Mouse (Mus musculus) layer of hippocampus, postnatal 10 days (tissue): ENCODE results near the gene 4930435E12Rik. TPM values are rescaled to one million over a fixed set of nuclear protein-coding genes. Genes with fewer than 3 reads are reported as not detected.
A peak's percentile ranks its signal among the peaks of the same experiment; 100 is the strongest.
"Not testable (repeated sequence)": the region's sequence is repeated elsewhere in the genome, so short reads cannot be mapped to it uniquely, and the experiment has no call there.

Experiments used
- DNase-seq, 2 experiments: peaks; one replicate each; pipeline ENCODE4 v3.0.0; 2021; ENCODE audit warnings: low spot score in 2 of 2
- long read RNA-seq: library from polyadenylated mRNA; stranded (forward); transcript quantifications from one replicate; pipeline ENCODE4 v2.0.0, GENCODE M21; 2023
- total RNA-seq, 2 experiments: library from RNA; stranded (reverse); gene quantifications; 2 replicates each; pipeline ENCODE4 v1.2.3; 2021

Gene 4930435E12Rik
- total RNA-seq: not detected
- long read RNA-seq: 0 reads

DNA sequence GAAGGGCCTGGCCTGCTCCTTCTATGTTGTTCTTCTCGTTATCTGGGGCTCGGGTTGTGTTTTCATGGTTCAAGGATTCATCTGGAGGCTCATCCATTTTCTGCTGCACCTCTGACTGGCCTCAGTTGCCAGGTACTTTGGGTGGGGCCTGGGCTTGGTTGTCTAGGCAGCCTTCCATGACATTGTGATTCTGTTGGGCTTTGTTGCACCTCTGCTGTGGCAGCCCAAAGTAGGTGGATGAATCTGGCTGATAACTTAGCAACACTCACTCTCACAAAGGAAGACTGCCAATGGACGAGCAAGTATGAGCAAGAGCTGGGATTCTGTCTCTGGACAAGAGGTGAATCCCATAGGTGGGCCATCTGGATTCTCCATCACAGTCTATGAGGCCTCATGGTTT is at the start of gene 4930435E12Rik:
Gene 4930435E12Rik (minus strand): TSS at position 101 of the 400 bp plus-strand sequence.
- DNase-seq: no peak

DNA sequence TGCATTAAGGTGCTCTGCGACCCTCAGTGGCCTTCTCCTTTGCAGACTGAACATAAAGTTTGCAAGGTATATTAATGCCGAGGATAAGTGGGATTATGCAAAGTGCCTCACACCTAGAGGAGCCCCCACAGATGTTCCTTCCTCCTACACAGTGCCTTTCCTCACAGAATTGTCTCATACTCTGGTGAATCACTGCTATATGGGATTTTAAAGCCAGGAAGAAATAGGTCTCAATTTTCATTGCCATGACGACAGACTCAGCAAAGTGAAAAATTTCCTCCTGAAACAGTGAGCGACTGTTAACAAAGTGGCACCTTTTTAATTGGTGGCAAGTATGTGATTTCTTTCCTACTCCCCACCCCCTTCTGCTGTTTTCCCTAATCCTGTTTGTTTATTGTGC is 45.9 kb upstream of the 4930435E12Rik start:
- no peak for DNase-seq

DNA sequence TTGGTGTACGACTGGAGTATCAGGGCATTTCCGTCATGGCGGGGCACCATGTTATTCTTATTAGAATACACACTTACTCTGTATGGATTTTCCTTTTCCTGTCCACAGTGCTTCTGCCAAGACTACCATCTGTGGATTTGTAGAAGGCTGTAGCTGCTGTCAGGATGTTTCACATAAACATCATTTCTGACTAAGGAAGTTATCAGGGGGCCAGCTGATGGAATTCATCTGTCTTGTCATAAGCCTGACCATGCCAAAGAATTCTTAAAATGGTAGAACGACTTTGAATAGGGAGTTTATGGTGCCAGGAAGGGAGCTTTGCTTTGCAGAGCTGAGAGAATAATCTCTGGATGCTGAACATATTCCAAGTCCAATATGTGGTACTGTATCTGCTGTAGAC is 44.7 kb upstream of the 4930435E12Rik start:
- no peak for DNase-seq

DNA sequence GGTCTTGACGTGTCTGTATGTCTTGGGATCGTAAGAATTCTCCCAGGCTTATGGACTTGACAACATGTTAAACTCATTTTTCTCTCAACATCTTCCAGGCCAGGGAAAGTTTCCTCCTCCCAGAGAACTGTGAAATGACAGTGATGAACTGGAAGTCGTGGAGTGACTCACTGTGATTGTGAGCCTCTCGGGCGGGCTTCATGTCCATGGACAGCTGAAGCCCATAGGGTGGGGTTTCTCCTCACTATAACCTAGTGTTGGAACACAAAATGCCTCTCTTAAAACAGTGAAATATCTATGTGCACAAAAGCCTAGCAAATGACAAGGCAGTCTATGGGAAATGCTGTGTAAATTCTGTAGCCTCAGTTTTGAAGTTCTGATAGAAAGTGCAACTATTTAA is 35.8 kb upstream of the 4930435E12Rik start:
- no peak for DNase-seq

DNA sequence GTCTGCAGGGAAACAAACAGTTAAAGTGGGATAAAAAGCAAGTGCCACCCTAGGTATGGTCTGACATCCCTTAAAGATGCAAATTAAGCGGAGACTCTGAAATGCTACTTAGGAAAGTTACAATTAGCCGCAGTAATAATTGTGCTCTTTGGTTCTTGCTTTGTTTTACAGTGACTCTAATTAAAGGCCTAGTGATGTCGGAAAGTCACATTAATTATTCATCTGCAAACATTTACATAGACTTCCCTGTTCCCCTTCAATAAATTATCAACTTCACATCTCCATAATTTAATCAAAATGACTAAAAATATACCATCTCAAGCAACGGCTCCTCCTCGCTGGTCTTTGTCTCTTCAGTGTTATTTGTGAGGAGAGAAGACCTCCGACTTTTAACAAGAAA is 32.0 kb upstream of the 4930435E12Rik start:
- DNase-seq: no peak

DNA sequence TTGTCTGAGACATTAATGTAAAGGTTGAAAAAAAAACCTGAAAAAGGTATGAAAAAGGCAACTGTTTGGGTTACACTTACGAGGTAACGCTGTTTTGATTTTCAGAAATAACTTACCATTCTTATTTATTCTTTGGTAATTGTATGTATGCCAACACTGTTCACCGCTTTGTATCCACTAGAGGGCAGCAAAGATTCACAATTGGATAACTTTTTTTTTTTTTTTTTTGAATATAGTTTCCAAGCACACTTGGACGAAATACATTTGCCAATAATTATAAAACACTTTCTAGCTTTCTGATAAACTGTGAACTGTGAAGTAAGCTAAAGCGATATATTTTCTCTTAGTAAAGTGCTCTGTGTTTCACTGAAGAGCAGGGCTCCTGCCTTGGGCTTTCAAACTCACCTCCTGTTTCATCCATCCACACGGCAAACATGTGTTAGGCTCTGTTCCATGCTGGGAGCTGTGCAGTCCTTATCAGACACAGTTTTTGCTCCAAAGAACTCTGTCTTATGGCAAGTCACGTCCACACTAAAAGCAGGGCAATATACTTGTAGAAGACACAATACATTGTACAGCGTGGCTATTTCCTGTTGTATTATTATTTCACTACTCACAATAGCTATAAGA is 29.7 kb upstream of the 4930435E12Rik start:
- no peak for DNase-seq

DNA sequence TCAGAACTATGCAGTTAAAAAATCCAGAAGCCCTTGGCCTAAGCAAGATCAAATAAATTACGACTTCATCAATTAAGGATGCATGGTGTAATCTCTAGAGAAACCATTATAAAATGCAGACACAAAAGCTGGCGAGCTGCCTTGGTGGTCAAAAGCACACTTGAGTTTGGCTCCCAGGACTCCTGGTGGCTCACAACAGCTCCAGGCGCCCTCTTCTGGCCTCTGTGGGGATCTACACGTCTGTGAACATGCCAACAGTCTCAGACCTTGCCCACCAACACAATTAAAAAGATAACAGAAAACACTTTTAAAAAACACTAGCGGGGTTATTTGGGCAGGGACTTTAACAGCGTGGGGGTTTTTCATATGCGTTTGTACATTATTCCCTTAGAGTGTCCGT is 16.0 kb downstream of the 4930435E12Rik start:
- DNase-seq: peak; percentile 81 to 84

DNA sequence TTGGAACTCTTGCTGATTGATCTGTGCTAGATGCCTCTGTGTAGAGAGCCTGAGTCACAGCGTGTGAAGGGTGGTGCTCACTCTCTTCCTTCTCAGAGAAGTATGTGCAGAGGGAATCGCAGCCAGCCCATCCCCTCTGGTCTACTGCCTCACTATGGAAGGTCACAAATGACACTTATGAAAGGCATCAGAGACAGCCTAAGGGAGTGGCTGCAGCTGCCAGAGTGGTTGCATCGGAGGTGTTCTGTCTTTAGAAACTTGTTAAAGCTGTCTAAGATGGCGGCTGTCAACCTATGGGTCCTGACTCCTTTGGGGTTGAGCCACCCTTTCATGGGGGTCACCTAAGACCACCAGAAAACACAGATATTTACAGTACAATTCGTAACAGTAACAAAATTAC is 18.4 kb downstream of the 4930435E12Rik start:
- DNase-seq: no peak

DNA sequence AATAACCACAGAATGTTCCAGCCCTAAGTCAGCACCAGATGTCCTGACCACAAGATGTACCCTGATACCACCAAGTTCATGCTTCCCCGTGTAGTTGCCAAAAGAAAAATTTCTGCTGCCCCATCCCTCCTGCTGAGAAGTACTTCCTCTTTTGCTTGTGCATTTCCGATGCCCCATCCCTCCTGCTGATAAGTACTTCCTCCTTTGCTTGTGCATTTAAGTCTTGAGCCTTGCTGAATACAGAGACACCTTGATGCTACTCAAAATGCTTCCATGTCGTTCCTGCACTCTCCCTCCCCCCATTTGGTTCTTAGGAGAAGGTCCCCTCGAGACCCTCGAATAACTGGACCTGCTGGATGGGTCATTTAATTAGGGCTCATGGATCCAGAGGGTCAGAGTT is 20.8 kb downstream of the 4930435E12Rik start:
- DNase-seq: not testable (repeated sequence)

DNA sequence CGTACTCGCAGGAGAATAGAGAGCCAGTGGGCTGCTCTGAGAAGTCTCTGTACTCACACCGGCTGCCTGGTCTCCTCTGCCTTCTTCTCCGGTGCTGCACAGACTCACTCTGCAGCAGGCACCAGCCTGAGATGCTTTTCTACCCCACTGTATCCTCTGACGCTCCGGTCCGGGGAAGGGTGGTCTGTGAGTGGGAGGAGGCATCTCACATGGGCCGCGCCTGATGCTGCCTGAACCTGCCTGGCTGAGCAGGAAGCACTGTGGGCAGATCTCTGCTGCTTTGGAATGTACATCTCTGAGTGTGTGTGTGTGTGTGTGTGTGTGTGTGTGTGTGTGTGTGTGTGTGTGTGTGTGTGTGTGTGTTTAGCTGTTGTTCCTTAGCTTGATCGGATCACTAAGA is 28.5 kb downstream of the 4930435E12Rik start, which contains the start of gene Upk1b:
Gene Upk1b (minus strand): TSS at position 238 of the 400 bp plus-strand sequence.
- DNase-seq: no peak

DNA sequence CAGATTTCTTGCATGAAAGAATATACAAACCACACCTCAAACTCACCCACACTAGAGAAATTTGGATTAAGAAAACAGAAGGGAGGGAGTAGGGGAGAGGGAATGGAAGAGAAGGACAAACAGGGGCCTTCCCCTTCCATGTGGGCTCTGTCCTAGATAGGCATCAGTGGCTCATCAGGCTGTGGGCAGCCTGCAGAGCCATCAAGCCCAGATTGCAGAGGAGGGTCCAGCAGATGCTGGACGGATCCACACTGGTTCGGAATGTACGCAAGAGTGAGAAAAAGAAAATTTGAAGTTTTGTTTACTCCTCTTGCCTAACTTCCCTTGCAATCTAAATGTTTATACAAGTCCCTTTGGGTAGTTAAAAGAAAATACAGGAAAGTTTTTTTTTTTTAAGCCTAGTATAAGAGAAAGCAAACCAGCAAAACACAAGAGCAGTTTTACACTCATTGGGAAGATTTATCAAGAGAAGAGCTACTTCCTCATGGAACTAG is 29.5 kb downstream of the 4930435E12Rik start:
- no peak for DNase-seq

DNA sequence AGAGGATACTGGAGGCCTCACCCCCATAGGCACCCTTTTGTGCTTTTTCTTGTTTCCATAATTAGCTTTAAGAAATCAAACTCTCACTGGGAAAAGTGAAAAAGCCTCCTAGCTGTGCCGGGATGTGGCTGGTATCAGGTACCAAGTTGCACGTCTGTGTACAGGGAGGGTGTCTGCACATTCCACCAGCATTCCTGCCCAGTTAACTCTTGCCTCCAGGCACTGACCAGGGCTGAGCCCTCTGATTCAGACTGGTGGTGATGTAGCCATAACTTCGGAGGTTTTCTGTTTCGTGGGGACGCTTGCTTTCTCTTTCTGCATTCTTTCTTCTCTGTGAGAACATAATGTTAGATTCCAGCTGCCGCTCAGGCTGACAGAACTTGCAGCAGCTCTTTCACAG is 35.4 kb downstream of the 4930435E12Rik start:
- no peak for DNase-seq

DNA sequence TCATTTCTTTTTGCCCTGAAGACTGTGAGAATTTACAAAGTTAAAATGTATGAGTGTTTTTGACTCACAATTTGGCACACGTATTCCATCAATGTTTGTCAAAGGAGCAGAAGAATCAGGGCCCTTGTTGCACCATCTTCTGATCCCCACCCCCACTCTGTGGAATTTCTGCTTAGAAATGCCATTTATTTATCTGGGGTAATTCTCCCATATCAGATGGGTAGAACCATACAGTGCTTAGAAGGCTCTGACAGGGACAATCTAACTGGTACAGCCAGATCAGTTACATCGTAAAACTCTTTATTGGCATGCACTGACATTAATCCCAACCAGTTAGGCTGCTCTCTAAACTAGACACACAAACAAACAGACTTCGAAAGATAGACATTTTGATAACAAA is 38.6 kb downstream of the 4930435E12Rik start:
- DNase-seq: no peak

DNA sequence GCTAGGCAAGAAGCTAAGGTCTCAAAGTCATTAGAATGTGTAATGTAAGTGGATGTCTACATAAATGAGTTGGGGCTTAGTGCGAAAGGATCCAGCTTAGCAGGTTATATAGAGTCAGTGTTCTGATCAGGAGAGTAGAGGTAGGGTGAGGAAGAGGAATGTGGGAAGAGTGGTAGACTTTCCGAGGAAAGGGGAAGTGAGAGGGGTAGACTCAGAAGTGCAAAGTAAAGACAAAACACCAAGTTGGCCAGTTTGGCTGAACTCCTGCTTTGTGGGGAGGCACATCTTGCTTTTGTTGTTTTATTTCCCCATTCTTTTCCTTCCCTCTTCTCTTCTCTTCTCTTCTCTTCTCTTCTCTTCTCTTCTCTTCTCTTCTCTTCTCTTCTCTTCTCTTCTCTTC is 39.5 kb downstream of the 4930435E12Rik start:
- no peak for DNase-seq

DNA sequence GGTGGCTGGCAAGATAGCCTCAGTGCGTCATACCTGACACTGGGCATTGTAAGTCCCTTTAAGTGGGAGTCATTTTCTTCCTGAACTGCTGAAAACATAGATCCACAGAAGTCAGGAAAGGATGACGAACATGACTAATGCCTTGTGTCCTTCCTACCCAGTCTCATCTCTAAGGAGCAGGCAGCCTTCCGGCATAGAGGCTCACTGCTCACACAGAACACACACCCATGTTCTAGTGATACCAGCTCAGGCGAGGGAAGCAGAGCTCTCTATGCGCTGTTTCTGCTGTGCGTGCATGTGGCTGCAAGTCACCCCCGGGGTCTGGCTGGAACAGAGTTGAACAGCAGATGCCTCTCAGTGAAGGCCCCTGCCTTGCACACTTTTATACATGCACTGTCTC is 43.2 kb downstream of the 4930435E12Rik start:
- no peak for DNase-seq

DNA sequence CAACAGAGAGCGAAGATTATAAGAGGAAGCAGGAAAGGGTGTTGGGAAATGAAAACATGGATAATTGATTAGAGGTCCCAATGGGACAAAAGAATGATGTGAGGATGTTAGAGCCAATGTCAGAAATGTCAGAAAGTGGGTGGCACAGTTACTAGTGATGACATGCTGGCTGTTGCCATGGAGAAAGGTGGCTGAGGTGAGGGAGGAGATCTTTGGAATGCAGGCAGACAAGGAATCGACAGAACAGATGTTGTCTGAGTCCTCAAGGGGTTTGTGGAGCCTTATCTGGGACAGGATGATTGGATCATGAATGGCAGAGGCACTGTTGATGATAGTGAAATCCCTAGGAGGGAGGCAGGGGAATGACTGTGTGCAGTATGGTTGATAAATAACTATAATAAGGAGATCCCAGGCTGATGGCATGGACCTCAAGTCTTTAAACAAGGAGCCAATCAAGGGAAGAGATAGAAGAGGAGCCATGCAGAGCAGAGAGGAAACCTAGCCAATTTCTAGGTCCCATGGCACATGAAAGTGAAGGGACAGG is 46.0 kb downstream of the 4930435E12Rik start:
- no peak for DNase-seq

DNA sequence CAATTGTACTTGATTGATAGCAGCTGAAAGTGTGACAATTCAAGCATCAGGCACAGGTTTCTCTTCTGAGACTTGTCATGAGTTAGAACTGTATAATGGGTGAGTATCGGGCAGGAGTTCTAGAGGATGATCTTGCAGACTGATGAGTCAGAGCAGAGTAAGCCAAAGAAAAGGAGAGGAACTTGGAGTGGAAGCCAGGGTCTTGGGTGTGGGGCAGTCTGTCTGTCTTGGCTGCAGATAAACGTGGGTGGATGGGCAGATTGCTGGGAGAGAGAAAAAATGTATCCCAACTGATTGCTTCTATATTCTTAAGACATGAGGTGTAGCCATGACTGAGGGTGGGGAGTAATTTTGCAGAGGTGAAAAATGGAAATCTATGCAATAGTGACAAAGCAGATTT is 46.6 kb downstream of the 4930435E12Rik start:
- no peak for DNase-seq

DNA sequence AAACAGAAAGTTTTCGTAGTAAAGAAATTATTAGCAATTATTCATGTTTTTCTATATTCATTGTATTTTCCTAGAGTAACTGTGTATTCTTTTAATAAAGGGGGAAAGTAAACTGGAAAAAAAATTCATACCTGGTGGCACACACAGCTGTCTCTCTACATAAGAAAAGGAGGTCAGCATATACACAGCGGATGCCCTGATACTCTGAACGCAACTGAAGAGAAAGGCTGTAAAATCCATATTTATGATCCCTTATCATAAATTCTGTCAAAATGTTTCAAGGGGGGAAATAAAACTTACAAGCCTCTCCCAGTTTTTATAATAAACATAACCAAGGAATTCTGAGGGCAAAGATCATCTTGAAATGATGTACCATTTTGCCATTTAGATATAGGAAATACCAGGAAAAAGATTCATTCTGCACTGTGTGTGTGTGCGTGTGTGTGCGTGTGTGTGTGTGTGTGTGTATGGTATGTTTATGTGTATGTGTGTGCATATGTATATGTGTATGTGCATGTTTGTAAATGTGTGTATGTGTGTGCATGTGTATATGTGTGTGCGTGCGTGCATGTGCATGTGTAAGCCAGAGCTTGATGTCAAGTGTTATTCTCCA is 47.5 kb downstream of the 4930435E12Rik start:
- no peak for DNase-seq

DNA sequence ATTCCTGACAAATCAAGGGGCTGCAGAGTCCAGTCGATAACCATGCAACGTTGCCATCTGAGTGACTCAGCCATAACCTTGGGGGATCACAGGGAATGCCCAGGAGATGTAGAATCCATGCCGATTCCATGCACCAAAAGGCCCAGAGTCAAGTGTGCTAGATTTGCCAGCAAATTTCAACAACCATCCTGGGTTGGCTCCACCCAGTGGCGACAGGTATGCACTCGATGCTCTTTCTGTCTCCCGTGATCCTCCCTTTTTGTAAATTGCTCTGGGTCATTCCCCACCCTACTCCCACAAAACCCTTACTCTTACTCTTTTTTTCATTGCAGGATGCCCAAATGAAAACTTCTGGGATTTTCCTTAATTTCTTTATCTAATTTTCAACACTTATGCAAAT is 52.2 kb downstream of the 4930435E12Rik start:
- DNase-seq: no peak

DNA sequence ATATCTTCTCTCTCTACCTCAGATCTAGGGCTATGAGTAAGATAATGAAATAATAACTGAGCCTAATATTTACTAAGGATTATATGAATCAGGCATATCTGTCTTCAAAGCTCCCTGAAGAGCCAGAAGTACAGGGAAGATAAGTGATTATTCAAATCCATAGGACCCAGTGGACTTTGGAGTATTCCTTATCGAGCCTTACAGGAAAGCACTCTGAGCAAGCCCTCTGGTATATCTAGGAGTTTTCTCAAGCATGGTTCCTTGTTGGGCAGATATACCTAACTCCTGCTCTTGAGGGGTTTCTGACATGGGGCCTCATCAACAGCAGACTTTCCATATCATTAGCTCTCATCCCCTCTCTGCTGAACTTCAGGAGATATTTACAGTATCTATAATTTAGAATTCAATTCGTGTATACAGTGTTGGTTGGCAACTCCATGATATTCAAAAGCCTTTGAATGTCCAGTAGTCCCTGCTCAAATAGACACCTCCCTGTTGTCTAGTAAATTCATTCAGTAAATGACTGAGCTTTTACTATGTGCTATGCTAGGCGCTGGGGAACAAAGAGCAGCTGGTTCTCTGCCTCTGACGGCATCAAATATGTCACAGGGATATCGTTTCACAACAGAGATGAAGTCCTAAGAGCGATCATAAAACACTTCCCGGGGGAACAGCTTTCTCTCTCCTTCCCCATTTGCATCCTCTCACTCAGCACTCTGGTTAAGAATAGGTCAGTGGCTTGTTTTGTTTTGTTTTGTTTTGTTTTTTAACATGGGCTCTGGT is 53.4 kb downstream of the 4930435E12Rik start:
- DNase-seq: no peak

DNA sequence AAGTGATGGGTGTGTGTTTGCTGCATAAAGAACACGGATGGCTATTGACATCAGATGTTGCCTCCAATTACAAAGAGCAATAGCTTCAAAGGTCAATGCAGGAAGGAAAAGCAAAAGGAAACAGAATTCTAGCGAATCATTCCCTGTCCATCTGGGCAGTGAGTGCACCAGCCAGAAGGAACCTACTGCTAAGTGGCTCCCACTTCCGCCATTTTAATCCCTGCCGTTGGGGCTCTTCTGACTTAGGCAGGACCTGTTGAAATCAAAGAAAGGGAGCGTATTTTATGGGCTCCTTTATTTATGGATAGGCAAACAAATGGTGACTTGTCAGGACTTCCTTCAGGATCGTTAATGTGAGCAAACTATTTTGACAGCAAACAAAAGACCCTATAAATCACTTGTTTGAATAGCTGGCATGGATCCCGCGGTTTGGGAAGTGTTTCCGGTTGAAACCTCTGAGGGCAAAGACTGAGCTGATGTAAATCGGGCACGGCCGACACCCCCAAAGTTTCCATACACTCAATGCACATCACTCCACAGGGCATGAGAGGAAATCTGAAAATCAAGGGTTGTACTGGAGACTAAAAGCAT is 55.5 kb downstream of the 4930435E12Rik start:
- DNase-seq: no peak

DNA sequence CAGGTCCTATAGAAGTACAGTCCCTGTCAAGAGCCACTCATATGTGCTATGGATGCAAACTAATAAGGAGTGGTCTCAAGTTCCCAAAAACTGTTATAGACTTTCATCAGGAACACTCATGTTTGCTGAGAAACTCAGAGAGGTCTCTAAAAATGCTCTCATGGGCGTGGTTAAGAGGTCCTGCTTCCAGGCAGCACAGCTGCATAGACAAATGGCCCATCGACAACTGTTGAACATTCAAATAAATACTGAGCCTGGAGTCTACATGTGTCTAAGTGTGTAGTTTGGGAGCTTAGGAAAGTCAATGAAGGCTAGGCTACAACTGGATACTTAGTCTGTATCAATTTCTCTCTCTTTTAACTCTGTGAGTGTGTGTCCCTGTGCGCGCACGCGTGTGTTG is 57.4 kb downstream of the 4930435E12Rik start:
- no peak for DNase-seq
